Mouse (Mus musculus) layer of hippocampus, adult 8-10 months (tissue): ENCODE data around the gene Ugt8a. TPM values are rescaled to one million over a fixed set of nuclear protein-coding genes. Genes with fewer than 3 reads are reported as not detected.

Experiments
- DNase-seq, 2 experiments: peaks; one replicate each; pipeline ENCODE4 v3.0.0; 2022; ENCODE audit warnings: low spot score in 2 of 2
- total RNA-seq, 4 experiments: library from RNA; stranded (reverse); gene quantifications; 2 replicates each; pipeline ENCODE4 v1.2.4; 2022

Ugt8a gene
- 10 to 100 TPM; 29.5 to 35.5 (median 30.5) TPM for total RNA-seq

GRCm38 (mm10) chr3:125938092-125938755 is at the start of gene Ugt8a:
Gene Ugt8a (minus strand): TSS chr3:125938619.
- peak in 1 of 2 experiments; percentile 10 for DNase-seq

DNA sequence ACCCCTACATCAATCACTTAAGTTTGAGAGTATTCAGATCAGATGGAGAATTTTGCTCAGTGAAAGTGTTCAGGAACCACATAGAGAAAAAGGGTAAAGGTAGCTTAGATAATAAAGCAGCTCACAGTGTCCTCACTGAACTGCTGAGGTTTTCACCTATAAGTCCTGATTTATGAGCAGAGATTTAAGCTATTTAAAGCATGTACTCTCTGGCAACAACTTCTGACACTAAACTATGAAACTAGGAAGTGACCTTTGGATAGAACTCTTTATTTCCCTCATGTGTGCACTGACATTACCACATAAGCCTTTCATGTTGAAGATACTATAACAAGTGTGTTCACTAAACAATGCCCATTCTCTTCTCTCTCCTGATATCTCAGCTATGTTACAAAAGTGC is 48.2 kb upstream of the Ugt8a start:
- no peak for DNase-seq

DNA sequence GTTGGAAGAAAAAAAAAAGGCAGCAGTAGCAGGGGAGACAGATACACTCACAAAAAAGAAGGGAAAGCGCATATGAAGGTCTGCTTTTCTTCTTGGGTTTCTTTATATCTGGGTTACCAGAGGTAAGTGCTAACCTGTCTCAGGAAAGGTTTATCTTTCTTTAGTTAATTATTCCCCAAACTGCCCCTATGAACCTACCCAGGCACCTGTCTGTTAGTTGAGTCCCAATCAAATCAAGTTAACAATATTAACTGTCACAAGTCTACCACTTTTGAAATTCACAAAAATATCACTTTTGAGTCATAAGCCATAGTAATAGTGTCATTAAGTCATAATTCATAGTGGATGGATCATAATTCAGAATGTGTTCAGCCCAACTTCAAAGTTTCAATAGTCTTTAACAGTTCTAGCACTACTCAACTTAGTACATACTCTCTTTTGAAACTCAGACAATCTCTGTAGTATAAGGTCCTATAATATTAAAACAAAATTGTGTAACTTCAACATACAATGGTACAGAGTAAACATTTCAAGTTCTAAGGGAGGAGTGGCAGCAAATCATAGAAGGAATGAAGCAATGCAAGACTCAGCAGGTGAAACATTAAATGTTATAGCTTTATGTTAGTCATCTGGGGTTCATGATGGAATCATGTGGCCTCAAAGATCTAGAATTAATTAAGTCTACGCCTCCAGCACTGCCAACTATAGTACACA is 45.4 kb upstream of the Ugt8a start:
- no peak for DNase-seq

GRCm38 (mm10) chr3:125979475-125979874 is 41.1 kb upstream of the Ugt8a start:
- no peak for DNase-seq

DNA sequence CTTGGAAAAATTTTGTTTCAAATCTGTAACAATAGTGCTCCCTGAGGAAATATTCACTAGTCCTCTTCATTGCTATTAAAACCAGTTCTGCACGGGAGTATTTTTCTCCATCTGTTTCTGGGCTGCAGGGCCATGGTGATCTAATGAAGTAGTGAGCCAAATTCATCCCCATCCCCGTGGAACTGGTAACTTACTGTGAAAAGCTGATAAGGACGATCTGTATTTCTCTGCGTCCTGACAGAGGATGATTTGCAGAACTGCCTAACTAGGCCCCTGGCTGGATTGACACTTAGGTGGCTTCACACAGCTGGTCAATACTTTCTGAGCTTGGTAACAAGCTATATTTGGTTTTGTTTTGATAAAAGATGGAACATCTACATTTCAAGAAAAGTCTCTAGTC is 37.5 kb upstream of the Ugt8a start:
- no peak for DNase-seq

GRCm38 (mm10) chr3:125969458-125969857 is 31.0 kb upstream of the Ugt8a start:
- DNase-seq: peak in 1 of 2 experiments; percentile 5

DNA sequence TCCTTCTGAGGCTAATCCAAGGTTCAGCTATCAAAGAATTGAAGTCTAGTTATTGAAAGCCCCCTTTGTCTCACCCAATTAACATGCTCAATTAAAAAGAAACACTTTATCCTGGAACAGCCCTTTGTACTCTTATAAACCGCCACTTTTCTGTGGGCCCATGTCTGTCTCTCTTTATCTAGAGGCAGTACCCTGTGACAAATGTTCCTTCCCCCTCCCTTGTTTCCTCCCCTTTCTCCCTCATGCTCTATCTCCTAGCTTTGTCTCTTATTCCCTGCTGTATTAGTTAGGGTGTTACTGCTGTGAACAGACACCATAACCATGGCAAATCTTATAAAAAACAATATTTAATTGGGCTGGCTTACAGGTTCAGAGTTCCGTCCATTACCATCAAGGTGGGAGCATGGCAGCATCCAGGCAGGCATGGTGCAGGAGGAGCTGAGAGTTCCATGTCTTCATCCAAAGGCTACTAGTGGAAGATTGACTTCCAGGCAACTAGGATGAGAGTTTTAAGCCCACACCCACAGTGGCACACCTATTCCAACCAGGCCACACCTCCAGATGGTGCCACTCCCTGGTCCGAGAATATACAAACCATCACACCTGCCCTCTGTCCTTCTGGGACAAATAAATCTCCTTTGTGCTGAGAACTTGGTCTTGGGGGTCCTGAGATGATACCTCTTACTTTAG is 17.9 kb upstream of the Ugt8a start:
- no peak for DNase-seq

- DNase-seq: no peak
Observed at GRCm38 (mm10) chr3:125954881-125955280, 16.5 kb upstream of the Ugt8a start.

- DNase-seq: no peak
Observed at GRCm38 (mm10) chr3:125940811-125941210, 2.4 kb upstream of the Ugt8a start.

GRCm38 (mm10) chr3:125938756-125939109 is 314 bp upstream of the Ugt8a start:
- DNase-seq: peak; percentile 10 to 38

DNA sequence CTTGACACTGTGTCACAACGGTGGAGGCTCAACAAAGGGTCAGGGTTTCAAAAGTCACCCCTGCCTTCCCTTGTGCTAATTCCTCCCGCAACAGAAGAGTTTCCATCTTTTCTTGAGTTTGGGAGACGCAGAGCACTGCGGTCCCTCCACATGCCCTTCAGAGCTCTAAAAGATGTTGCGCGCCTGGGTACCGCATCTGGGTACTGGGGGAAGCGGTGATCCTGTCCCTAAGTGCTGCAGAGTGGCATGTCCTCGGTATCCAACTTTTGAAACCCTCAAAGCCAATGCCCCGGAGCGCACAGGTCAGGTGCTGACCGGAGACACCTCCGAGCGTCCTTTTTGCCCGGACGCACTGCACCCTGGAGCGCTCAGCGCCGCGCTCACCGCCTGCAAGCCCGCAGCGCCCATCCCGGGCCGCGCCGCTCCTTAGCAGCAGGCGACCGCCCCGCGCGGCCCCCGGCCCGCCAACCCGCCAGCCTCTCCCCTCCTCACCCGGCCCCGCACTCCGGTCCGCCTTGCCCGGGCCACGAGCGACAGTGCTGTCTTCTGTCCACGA is 805 bp downstream of the Ugt8a start:
- DNase-seq: peak in 1 of 2 experiments; percentile 3

DNA sequence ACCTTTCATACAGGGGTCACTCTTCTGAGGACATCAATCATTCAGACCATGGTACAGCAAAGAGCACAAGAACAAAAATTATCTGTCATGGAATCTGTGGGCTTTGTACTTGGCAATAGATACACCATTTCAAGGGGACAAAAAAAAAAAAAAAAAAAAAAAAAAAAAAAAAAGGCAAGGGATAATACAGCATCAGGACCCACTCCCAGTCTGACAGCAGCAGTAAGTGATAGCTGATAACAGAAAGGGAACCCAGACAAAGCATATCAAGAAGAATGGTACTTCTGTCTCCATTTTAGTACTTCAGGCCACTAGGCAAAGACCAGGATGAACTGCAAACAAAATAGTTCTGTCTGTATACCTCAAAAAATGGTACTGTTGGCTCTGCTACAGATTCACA is 2.6 kb downstream of the Ugt8a start:
- DNase-seq: no peak

GRCm38 (mm10) chr3:125932594-125933237 is 5.7 kb downstream of the Ugt8a start:
- no peak for DNase-seq

DNA sequence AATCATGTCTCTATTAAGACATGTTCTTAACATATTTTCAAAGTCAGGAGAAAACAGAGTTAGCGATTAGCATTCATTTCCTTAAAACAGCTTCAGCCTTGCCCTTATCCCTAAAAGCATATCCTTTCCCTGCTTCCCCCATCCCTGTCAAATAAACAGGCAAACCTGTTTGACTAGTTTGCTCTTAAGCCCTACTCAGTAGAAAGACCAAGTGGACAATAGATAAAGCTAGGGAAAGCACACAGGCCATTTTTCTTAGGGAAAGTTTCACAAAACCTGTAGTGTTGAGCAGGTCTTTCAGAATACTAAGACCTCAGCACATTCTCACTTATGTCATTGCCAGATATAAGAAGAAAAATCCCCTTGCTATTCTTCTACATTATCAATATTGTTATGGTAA is 7.4 kb downstream of the Ugt8a start:
- no peak for DNase-seq

DNA sequence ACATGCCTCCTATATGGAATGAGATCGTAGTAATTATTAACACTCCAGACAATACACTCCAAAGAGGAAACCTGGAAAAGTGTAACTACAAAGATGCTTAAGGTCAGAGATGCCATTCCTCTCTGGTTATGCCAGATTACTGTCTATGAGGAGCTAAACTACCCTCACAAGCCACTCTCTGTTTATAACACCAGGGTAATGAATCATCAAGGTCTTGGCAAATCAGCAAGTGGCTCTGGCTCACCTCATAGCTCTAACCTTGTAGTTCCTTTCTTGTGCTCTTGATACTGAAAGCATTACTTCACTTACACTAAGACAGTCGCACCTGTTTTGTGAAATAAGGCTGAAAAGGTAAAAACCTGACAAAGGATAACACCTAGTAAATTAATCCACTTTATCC is 17.5 kb downstream of the Ugt8a start:
- DNase-seq: no peak

- no peak for DNase-seq
Observed at GRCm38 (mm10) chr3:125898976-125899375, 39.4 kb downstream of the Ugt8a start.

- no peak for DNase-seq
Observed at GRCm38 (mm10) chr3:125887109-125887508, 51.3 kb downstream of the Ugt8a start.

DNA sequence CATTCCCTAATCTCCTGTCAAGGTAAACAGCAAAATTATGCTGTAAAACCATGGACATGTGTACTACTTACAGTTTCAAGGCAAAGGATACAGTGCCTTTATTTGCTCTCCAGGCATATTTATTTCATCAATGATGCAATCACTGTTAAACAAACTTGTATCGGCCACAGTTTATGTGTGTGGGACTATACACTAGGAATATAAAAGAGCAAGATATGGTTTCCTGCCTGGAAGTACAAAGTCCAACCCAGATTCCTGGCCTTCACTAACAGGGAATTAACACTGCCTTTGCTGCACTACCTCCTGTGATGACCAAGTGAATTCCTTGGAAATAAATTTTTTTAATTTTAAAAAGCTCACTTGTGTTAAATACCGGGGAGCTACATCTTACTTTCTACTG is 53.5 kb downstream of the Ugt8a start:
- DNase-seq: no peak

- no peak for DNase-seq
Observed at GRCm38 (mm10) chr3:125884423-125884822, 54.0 kb downstream of the Ugt8a start.

DNA sequence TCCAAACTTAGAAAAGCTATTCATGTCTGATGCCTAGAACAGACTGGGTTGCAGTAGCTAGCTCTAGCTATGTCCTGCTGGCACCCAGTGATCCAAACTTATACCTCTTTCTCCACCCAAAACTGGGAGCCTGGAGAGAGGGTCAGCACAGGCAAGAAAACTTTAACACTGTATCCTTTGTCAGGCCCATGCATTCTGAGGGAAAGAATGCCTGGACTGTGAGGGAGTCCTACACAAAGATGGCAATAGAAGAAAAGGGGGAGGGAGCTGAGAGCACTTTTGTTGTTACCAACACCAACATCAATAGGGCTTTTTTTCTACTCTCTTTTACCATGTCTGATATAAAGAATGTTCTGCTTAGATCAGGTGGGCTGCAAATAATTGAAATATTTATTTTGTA is 55.4 kb downstream of the Ugt8a start:
- no peak for DNase-seq

- DNase-seq: no peak
Observed at GRCm38 (mm10) chr3:125881835-125882234, 56.6 kb downstream of the Ugt8a start.

DNA sequence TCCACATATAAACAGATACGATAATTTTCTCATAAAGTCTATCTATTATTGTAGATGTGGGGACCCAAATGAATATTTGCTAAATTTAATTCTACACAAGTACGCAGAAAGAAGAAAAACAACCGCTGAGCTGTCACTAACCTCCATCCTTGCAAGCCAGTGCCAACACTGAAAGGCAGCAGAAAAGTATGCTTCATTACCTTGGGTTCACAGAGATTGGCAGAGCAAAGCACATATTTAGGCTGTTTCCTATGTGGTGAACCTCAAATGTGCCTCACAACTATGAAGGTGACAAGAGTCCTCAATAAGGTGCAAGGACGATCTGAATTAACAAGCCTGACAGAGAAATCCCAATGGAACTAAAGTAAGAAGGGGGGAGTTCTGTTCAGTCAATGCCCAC is 64.0 kb downstream of the Ugt8a start:
- no peak for DNase-seq
